Mouse (Mus musculus) skeletal muscle tissue, adult 2 months (tissue): ENCODE results near the gene Bfsp2.
A peak's percentile ranks its signal among the peaks of the same experiment; 100 is the strongest.

Experiments used
- DNase-seq: peaks from one replicate; pipeline ENCODE4 v3.0.0-alpha.2; 2012; ENCODE audit warnings: low read depth, low spot score

Bfsp2 gene

GRCm38 (mm10) chr9:103480044-103480576 lies at the start of gene Bfsp2:
Bfsp2 (minus strand) TSS chr9:103480420.
- DNase-seq: no peak

- DNase-seq: no peak
Observed at GRCm38 (mm10) chr9:103525041-103525537, 44.9 kb upstream of the Bfsp2 start.

- DNase-seq: no peak
Observed at GRCm38 (mm10) chr9:103524600-103524999, 44.4 kb upstream of the Bfsp2 start.

- DNase-seq: no peak
Observed at GRCm38 (mm10) chr9:103523742-103524403, 43.7 kb upstream of the Bfsp2 start.

- no peak for DNase-seq
Observed at GRCm38 (mm10) chr9:103523008-103523407, 42.8 kb upstream of the Bfsp2 start.

- DNase-seq: no peak
Observed at GRCm38 (mm10) chr9:103513884-103514283, 33.7 kb upstream of the Bfsp2 start.

GRCm38 (mm10) chr9:103512257-103512656 lies 32.0 kb upstream of the Bfsp2 start:
- DNase-seq: no peak

GRCm38 (mm10) chr9:103506968-103507584 lies 26.9 kb upstream of the Bfsp2 start:
- DNase-seq: no peak

- no peak for DNase-seq
Observed at GRCm38 (mm10) chr9:103505067-103505466, 24.8 kb upstream of the Bfsp2 start.

- no peak for DNase-seq
Observed at GRCm38 (mm10) chr9:103504646-103505045, 24.4 kb upstream of the Bfsp2 start.

GRCm38 (mm10) chr9:103503586-103504298 lies 23.5 kb upstream of the Bfsp2 start:
- DNase-seq: no peak

- no peak for DNase-seq
Observed at GRCm38 (mm10) chr9:103502655-103503054, 22.4 kb upstream of the Bfsp2 start.

GRCm38 (mm10) chr9:103501861-103502364 lies 21.7 kb upstream of the Bfsp2 start:
- no peak for DNase-seq

GRCm38 (mm10) chr9:103499366-103499765 lies 19.1 kb upstream of the Bfsp2 start:
- no peak for DNase-seq

- no peak for DNase-seq
Observed at GRCm38 (mm10) chr9:103498699-103499098, 18.5 kb upstream of the Bfsp2 start.

GRCm38 (mm10) chr9:103495391-103495790 lies 15.2 kb upstream of the Bfsp2 start:
- no peak for DNase-seq

GRCm38 (mm10) chr9:103494346-103495020 lies 14.3 kb upstream of the Bfsp2 start:
- peak; percentile 67 for DNase-seq

GRCm38 (mm10) chr9:103491985-103492384 lies 11.8 kb upstream of the Bfsp2 start:
- DNase-seq: no peak

- peak; percentile 35 for DNase-seq
Observed at GRCm38 (mm10) chr9:103490439-103490838, 10.2 kb upstream of the Bfsp2 start.

- DNase-seq: peak; percentile 13
Observed at GRCm38 (mm10) chr9:103489883-103490282, 9.7 kb upstream of the Bfsp2 start.

- peak; percentile 16 for DNase-seq
Observed at GRCm38 (mm10) chr9:103489096-103489495, 8.9 kb upstream of the Bfsp2 start.
